Mouse (Mus musculus) hindbrain, embryonic 14.5 days (tissue): ENCODE data around the gene Catsper4. TPM values are rescaled to one million over a fixed set of nuclear protein-coding genes. Genes with fewer than 3 reads are reported as not detected.
A peak's percentile ranks its signal among the peaks of the same experiment; 100 is the strongest.

Experiments used
- ATAC-seq: fragments of 200-750 bp; cut with Nextera tagmentation; 2 replicates; pipeline ENCODE4 v1.8.0; 2017; ENCODE audit warnings: moderate number of reproducible peaks, mild to moderate bottlenecking, moderate TSS enrichment, moderate library complexity; ENCODE audit not compliant: low FRiP score
- DNase-seq: peaks from one replicate; pipeline ENCODE4 v3.0.0-alpha.2; 2015; ENCODE audit warnings: low spot score
- H3K27ac ChIP-seq: fragments of 300-500 bp; sonication (generic); 2 replicates; pipeline ENCODE4 v1.5.1; 2014; ENCODE audit warnings: mild to moderate bottlenecking, moderate library complexity
- H3K27me3 ChIP-seq: fragments of 300-500 bp; sonication (generic); 2 replicates; pipeline ENCODE4 v1.6.1; 2014; ENCODE audit warnings: mild to moderate bottlenecking, low read length, mixed read lengths; ENCODE audit not compliant: control insufficient read depth, insufficient read depth
- H3K36me3 ChIP-seq: fragments of 300-500 bp; sonication (generic); replicated peaks from 2 replicates; pipeline ENCODE4 v1.6.1; 2014; ENCODE audit not compliant: control insufficient read depth, insufficient read depth
- H3K4me1 ChIP-seq: fragments of 300-500 bp; sonication (generic); replicated peaks from 2 replicates; pipeline ENCODE4 v1.6.1; 2014; ENCODE audit warnings: antibody characterized with exemption, low read length, mixed read lengths; ENCODE audit not compliant: control insufficient read depth, insufficient read depth
- H3K4me2 ChIP-seq: fragments of 300-500 bp; sonication (generic); replicated peaks from 2 replicates; pipeline ENCODE4 v1.6.1; 2014; ENCODE audit warnings: mild to moderate bottlenecking, moderate library complexity
- H3K4me3 ChIP-seq: fragments of 300-500 bp; sonication (generic); replicated peaks from 2 replicates; pipeline ENCODE4 v1.5.1; 2014; ENCODE audit warnings: mild to moderate bottlenecking, low read length
- H3K9ac ChIP-seq: fragments of 300-500 bp; sonication (generic); 2 replicates; pipeline ENCODE4 v1.6.1; 2014
- H3K9me3 ChIP-seq: fragments of 300-500 bp; sonication (generic); 2 replicates; pipeline ENCODE4 v1.6.1; 2016; ENCODE audit warnings: low read length; ENCODE audit not compliant: control insufficient read depth
- WGBS: fragments of 180-500 bp; shearing (Covaris S2); extraction: QIAGEN DNeasy Blood & Tissue Kit; methylation state at CpG from one replicate; pipeline ENCODE4 v1.1.7; 2014; 5-methylcytosine and 5-hydroxymethylcytosine counted together
- polyA plus RNA-seq: library from polyadenylated mRNA; unstranded; fragments of >200 nt; fragmentation: Nextera tagmentation; extraction: Ambion mirVana; gene quantifications from 2 replicates; pipeline ENCODE4 v1.2.1, GENCODE M21; 2014

Catsper4 gene
- polyA plus RNA-seq, 1 experiment from 2014 or later = not detected

- Histone ChIP-seq H3K9me3 (no peaks in the 10 kb centered on the region), H3K4me3 (no peak overlapping the region), H3K27ac (no peak overlapping the region), H3K9ac (no peak overlapping the region), H3K36me3 (no peaks in the 10 kb centered on the region), H3K4me2 (peak overlapping the region; percentile 28; the same call in 1 of the 2 replicates), H3K27me3 (peaks cover 18% of the 10 kb centered on the region), H3K4me1 (0 out of 2 replicates have a peak, but pooled peaks cover 6% of the 10 kb centered on the region)
- WGBS = 13% methylated on average over 10 of the region's 10 CpGs
- DNase-seq (no peak), ATAC-seq (no peak)
Measured at GRCm38 (mm10) chr4:134238686-134239085, 11.5 kb upstream of the Catsper4 start.

- H3K4me3 ChIP-seq = no peak within 1 kb of the TSS
- ATAC-seq (no peak), DNase-seq (no peak)
- H3K9ac ChIP-seq = no peak within 1 kb of the TSS
- H3K4me2 ChIP-seq = peak within 1 kb of the TSS; percentile 28
- H3K9me3 ChIP-seq = no peaks in the 10 kb centered on the region
- 0 out of 2 replicates have a peak, but pooled peaks cover 6% of the 10 kb centered on the region for H3K4me1 ChIP-seq
- 2% methylated on average over 18 of the region's 18 CpGs for WGBS
- H3K27me3 ChIP-seq = peaks cover 18% of the 10 kb centered on the region
- H3K27ac ChIP-seq = no peak within 1 kb of the TSS
- no peaks in the 10 kb centered on the region for H3K36me3 ChIP-seq
Measured at GRCm38 (mm10) chr4:134238279-134238651, 11.1 kb upstream of the Catsper4 start, which contains the start of gene Cnksr1. Gene Cnksr1 (minus strand): TSS chr4:134238399.

GRCm38 (mm10) chr4:134237582-134238278, 10.5 kb upstream of the Catsper4 start:
- Histone ChIP-seq H3K4me3 (no peak overlapping the region), H3K36me3 (no peaks in the 10 kb centered on the region)
- 27% methylated on average over 19 of the region's 19 CpGs for WGBS

GRCm38 (mm10) chr4:134234876-134235275, 7.7 kb upstream of the Catsper4 start:
- peaks cover 18% of the 10 kb centered on the region for H3K27me3 ChIP-seq
- H3K4me2 ChIP-seq = no peak overlapping the region
- 84% methylated on average over 5 of the region's 5 CpGs for WGBS
- no peaks in the 10 kb centered on the region for H3K36me3 ChIP-seq
- DNase-seq (no peak), ATAC-seq (no peak)
- no peak overlapping the region for H3K27ac ChIP-seq
- no peak overlapping the region for H3K9ac ChIP-seq
- H3K4me3 ChIP-seq = no peak overlapping the region
- 0 out of 2 replicates have a peak, but pooled peaks cover 6% of the 10 kb centered on the region for H3K4me1 ChIP-seq
- H3K9me3 ChIP-seq = no peaks in the 10 kb centered on the region

More at GRCm38 (mm10) chr4:134237582-134238278, 10.5 kb upstream of the Catsper4 start:
- Histone ChIP-seq H3K4me1 (0 out of 2 replicates have a peak, but pooled peaks cover 6% of the 10 kb centered on the region), H3K4me2 (peak overlapping the region; percentile 28; the same call in 1 of the 2 replicates), H3K27ac (no peak overlapping the region), H3K9me3 (no peaks in the 10 kb centered on the region), H3K9ac (no peak overlapping the region), H3K27me3 (peaks cover 18% of the 10 kb centered on the region)
- no peak for DNase-seq
- no peak for ATAC-seq

GRCm38 (mm10) chr4:134230431-134230830, 3.2 kb upstream of the Catsper4 start:
- ATAC-seq = no peak
- H3K9ac ChIP-seq = no peak overlapping the region
- no peak overlapping the region for H3K4me3 ChIP-seq
- H3K27ac ChIP-seq = no peak overlapping the region
- no peaks in the 10 kb centered on the region for H3K27me3 ChIP-seq
- DNase-seq = no peak
- H3K4me1 ChIP-seq = no peaks in the 10 kb centered on the region
- H3K36me3 ChIP-seq = no peaks in the 10 kb centered on the region
- no peak overlapping the region for H3K4me2 ChIP-seq
- WGBS = 49% methylated on average over 8 of the region's 8 CpGs
- no peaks in the 10 kb centered on the region for H3K9me3 ChIP-seq

- no peaks in the 10 kb centered on the region for H3K9me3 ChIP-seq
- WGBS = 64% methylated on average over 11 of the region's 11 CpGs
- no peaks in the 10 kb centered on the region for H3K27me3 ChIP-seq
- ATAC-seq (no peak), DNase-seq (no peak)
- H3K4me2 ChIP-seq = no peak overlapping the region
- no peak overlapping the region for H3K9ac ChIP-seq
- no peak overlapping the region for H3K27ac ChIP-seq
- no peak overlapping the region for H3K4me3 ChIP-seq
- H3K4me1 ChIP-seq = no peaks in the 10 kb centered on the region
- no peaks in the 10 kb centered on the region for H3K36me3 ChIP-seq
Measured at GRCm38 (mm10) chr4:134222793-134223600, 4.2 kb downstream of the Catsper4 start.

GRCm38 (mm10) chr4:134206488-134207053, 20.6 kb downstream of the Catsper4 start:
- DNase-seq = no peak
- Histone ChIP-seq H3K9ac (no peak overlapping the region), H3K9me3 (no peaks in the 10 kb centered on the region), H3K27me3 (no peaks in the 10 kb centered on the region), H3K4me3 (no peak overlapping the region), H3K36me3 (no peaks in the 10 kb centered on the region), H3K27ac (no peak overlapping the region), H3K4me1 (no peaks in the 10 kb centered on the region), H3K4me2 (no peak overlapping the region)
- 71% methylated on average over 6 of the region's 6 CpGs for whole genome bisulfite sequencing
- ATAC-seq = no peak

- ATAC-seq (no peak), DNase-seq (no peak)
- no peak overlapping the region for H3K4me3 ChIP-seq
- no peaks in the 10 kb centered on the region for H3K4me1 ChIP-seq
- H3K9me3 ChIP-seq = no peaks in the 10 kb centered on the region
- 90% methylated on average over 17 of the region's 17 CpGs for WGBS
- no peaks in the 10 kb centered on the region for H3K27me3 ChIP-seq
- H3K36me3 ChIP-seq = no peaks in the 10 kb centered on the region
- H3K4me2 ChIP-seq = no peak overlapping the region
- no peak overlapping the region for H3K9ac ChIP-seq
- no peak overlapping the region for H3K27ac ChIP-seq
Measured at GRCm38 (mm10) chr4:134203340-134203896, 23.8 kb downstream of the Catsper4 start.

- DNase-seq (no peak), ATAC-seq (no peak)
- no peak within 1 kb of the TSS for H3K27ac ChIP-seq
- H3K27me3 ChIP-seq = no peaks in the 10 kb centered on the region
- no peaks in the 10 kb centered on the region for H3K36me3 ChIP-seq
- 90% methylated on average over 4 of the region's 4 CpGs for WGBS
- H3K4me1 ChIP-seq = no peaks in the 10 kb centered on the region
- no peaks in the 10 kb centered on the region for H3K9me3 ChIP-seq
- no peak within 1 kb of the TSS for H3K4me3 ChIP-seq
- no peak within 1 kb of the TSS for H3K4me2 ChIP-seq
- H3K9ac ChIP-seq = no peak within 1 kb of the TSS
Measured at GRCm38 (mm10) chr4:134202904-134203303, 24.3 kb downstream of the Catsper4 start, which contains the start of gene Gm7534. Gene Gm7534 (minus strand): TSS chr4:134203004.
